Mouse (Mus musculus) kidney, adult 2 months (tissue): ENCODE data around the gene Cdk1.

Experiments
- CTCF ChIP-seq: fragments of 200-500 bp; conservative IDR thresholded peaks from 2 replicates; pipeline ENCODE4 v1.5.1; 2011; ENCODE audit warnings: low read depth, mild to moderate bottlenecking, control low read depth, low read length, moderate library complexity, mixed read lengths; ENCODE audit not compliant: insufficient read depth, insufficient read length
- POLR2A ChIP-seq: fragments of 200-500 bp; IDR thresholded peaks from one replicate; pipeline ENCODE4 v1.6.1; 2011; ENCODE audit warnings: low read depth, low read length, control low read depth

GRCm38 (mm10) chr10:69336219-69336618, 16.5 kb downstream of the Cdk1 start:
- TF ChIP-seq CTCF (no peak), POLR2A (no peak)
